Mouse (Mus musculus) kidney, postnatal 4 days (tissue): ENCODE data around the gene Gm49388.

Experiments used
- DNase-seq, 2 experiments: peaks; one replicate each; pipeline ENCODE4 v3.0.0; 2021; ENCODE audit warnings: mixed read lengths in 2 of 2

Gm49388 gene

GRCm38 (mm10) chr7:127842001-127842718, 56.8 kb downstream of the Gm49388 start:
- DNase-seq = peak; percentile 82 to 90

- no peak for DNase-seq
These were observed 64.8 kb downstream of the Gm49388 start for GRCm38 (mm10) chr7:127849973-127850875.

GRCm38 (mm10) chr7:127850906-127851305, 65.5 kb downstream of the Gm49388 start:
- no peak for DNase-seq
